ENCODE assay signal across 8 mouse cellular contexts in the genomic region with DNA sequence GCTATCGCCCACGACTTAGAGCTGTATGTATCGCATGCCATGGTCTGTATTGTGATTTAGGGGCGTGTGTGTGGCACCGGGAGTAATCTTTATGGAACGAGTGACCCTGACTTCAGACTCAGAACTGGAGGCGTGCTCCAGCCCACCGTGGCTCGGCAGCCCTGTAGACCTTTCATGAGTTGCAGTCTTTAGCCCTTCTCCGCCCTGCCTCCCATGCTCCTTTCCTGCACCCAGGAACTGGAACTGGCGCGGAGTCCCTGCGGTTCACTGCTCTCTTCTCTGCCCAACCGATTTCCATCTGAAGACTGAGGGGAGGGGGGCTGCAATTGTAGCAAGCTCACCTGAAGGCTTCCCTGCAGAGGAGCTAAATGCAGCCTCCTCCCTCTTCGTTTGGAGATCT. TPM values are rescaled to one million over a fixed set of nuclear protein-coding genes. Genes with fewer than 3 reads are reported as not detected.
DNase-seq lines count a peak whose midpoint lies in the region; ATAC-seq and TF ChIP-seq lines count a peak whose summit lies in the region.

No protein-coding gene starts in this region.

- H3K27ac ChIP-seq in liver, adult 2 months (replicated peaks; ENCODE audit: insufficient read depth, low read depth, low read length) = peak overlapping the region; percentile 41; the same call in 1 of the 2 replicates
- H3K27ac ChIP-seq in embryonic facial prominence, embryonic 14.5 days (replicated peaks; ENCODE audit: low read depth, low read length) = no peak overlapping the region
- peak overlapping the region; percentile 85 for H3K27ac ChIP-seq in limb, embryonic 11.5 days (replicated peaks; ENCODE audit: low read depth, low read length)

- no peak for TF ChIP-seq CTCF in liver, adult 2 months (IDR thresholded peaks at IDR 0.05; ENCODE audit: low read depth, low read length)

- peak overlapping the region; percentile 86 for H3K9ac ChIP-seq in liver, adult 2 months (ENCODE audit: low read depth, low read length)
- peak overlapping the region; percentile 83 for H3K9ac ChIP-seq in embryonic facial prominence, embryonic 14.5 days (ENCODE audit: low read depth, low read length)
- peak overlapping the region; percentile 81 for H3K9ac ChIP-seq in limb, embryonic 11.5 days (ENCODE audit: low read length)

- H3K4me3 ChIP-seq in liver, adult 2 months (ENCODE audit: insufficient read depth, low read depth, low read length) = peak overlapping the region; percentile 75
- H3K4me3 ChIP-seq in embryonic facial prominence, embryonic 14.5 days (ENCODE audit: low read depth, low read length) = peak overlapping the region; percentile 84
- peak overlapping the region; percentile 88 for H3K4me3 ChIP-seq in limb, embryonic 11.5 days (ENCODE audit: low read depth, low read length)

- 2% methylated on average over 15 of the region's 15 CpGs for WGBS in liver, adult 2 months
- under 1% methylated on average over 15 of the region's 15 CpGs for WGBS in embryonic facial prominence, embryonic 14.5 days
- under 1% methylated on average over 15 of the region's 15 CpGs for WGBS in limb, embryonic 11.5 days

- no peak for TF ChIP-seq POLR2A in liver, adult 2 months (IDR thresholded peaks at IDR 0.05; ENCODE audit: extremely low read depth, insufficient read depth, low read length)

- ATAC-seq in embryonic facial prominence, embryonic 14.5 days (ENCODE audit: low read depth) = no peak
- no peak for ATAC-seq in limb, embryonic 11.5 days (ENCODE audit: insufficient number of reproducible peaks, low FRiP score, low TSS enrichment, low read depth)

- no peaks in the 10 kb centered on the region for H3K36me3 ChIP-seq in liver, adult 2 months (ENCODE audit: control insufficient read depth, insufficient read depth, low read length)
- peaks cover 13% of the 10 kb centered on the region for H3K36me3 ChIP-seq in embryonic facial prominence, embryonic 14.5 days (ENCODE audit: control insufficient read depth, insufficient read depth, low read length)
- peaks cover 9% of the 10 kb centered on the region; the same call in 1 of the 2 replicates for H3K36me3 ChIP-seq in limb, embryonic 11.5 days (ENCODE audit: control insufficient read depth, insufficient read depth, low read length)
- H3K36me3 ChIP-seq in splenic B cell, adult 2 months (ENCODE audit: control insufficient read depth, insufficient read depth, low read length, poor library complexity, severe bottlenecking) = no peaks in the 10 kb centered on the region; the same call in 1 of the 2 replicates

- H3K79me2 ChIP-seq in liver, adult 2 months (ENCODE audit: control insufficient read depth, insufficient read depth, low read length) = peaks cover 8% of the 10 kb centered on the region; the same call in 1 of the 2 replicates

- intact Hi-C loops in gastrocnemius, postnatal 36 days (cut with DNase I) = no loop called here

- H3K4me2 ChIP-seq in embryonic facial prominence, embryonic 14.5 days (ENCODE audit: low read depth, low read length) = peak overlapping the region; percentile 73
- peak overlapping the region; percentile 83 for H3K4me2 ChIP-seq in limb, embryonic 11.5 days (ENCODE audit: low read depth, severe bottlenecking)

- no peaks in the 10 kb centered on the region for H3K9me3 ChIP-seq in embryonic facial prominence, embryonic 14.5 days (ENCODE audit: control insufficient read depth, low read length)
- no peaks in the 10 kb centered on the region for H3K9me3 ChIP-seq in limb, embryonic 11.5 days (ENCODE audit: control insufficient read depth, low read length)

- H3K4me1 ChIP-seq in liver, adult 2 months (ENCODE audit: control insufficient read depth, insufficient read depth, low read length) = peaks cover 8% of the 10 kb centered on the region
- 0 out of 2 replicates have a peak, but pooled peaks cover 4% of the 10 kb centered on the region for H3K4me1 ChIP-seq in embryonic facial prominence, embryonic 14.5 days (ENCODE audit: control insufficient read depth, insufficient read depth, low read length)
- H3K4me1 ChIP-seq in limb, embryonic 11.5 days (ENCODE audit: control insufficient read depth, insufficient read depth, low read length) = peaks cover 5% of the 10 kb centered on the region; the same call in 1 of the 2 replicates

- no peaks in the 10 kb centered on the region for H3K27me3 ChIP-seq in liver, adult 2 months (ENCODE audit: control insufficient read depth, insufficient read depth, low read length)
- no peaks in the 10 kb centered on the region for H3K27me3 ChIP-seq in embryonic facial prominence, embryonic 14.5 days (replicated peaks; ENCODE audit: control insufficient read depth, insufficient read depth, low read length)
- no peaks in the 10 kb centered on the region for H3K27me3 ChIP-seq in limb, embryonic 11.5 days (ENCODE audit: control insufficient read depth, insufficient read depth, low read length)
- no peaks in the 10 kb centered on the region for H3K27me3 ChIP-seq in splenic B cell, adult 2 months (ENCODE audit: control insufficient read depth, insufficient read depth, low read length, poor library complexity, severe bottlenecking)

- no peak for DNase-seq in liver, adult 2 months (ENCODE audit: extremely low read depth, low read depth, low spot score)
- no peak for DNase-seq in liver
- DNase-seq in embryonic facial prominence, embryonic 14.5 days (ENCODE audit: low spot score) = no peak
- DNase-seq in limb, embryonic 11.5 days (ENCODE audit: low spot score) = no peak
- peak; percentile 10 for DNase-seq in splenic B cell, adult 2 months (ENCODE audit: low read depth, low spot score)
- no peak for DNase-seq in gastrocnemius, postnatal 36 days
- no peak for DNase-seq in ovary, postnatal 36 days (ENCODE audit: low spot score)
- no peak for DNase-seq in layer of hippocampus, adult 9-10 months (ENCODE audit: low spot score)

RNA-seq across cellular contexts. Expression of a gene that starts 1.0 kb away (rescaled TPM):
- 22.6 and 30.7 TPM in 2 replicates for total RNA-seq in liver, adult 2 months (2014; rRNA removed)
- 24.4 and 25.5 TPM in 2 replicates for polyA plus RNA-seq in liver, adult 2 months (2012; rRNA removed)
- 28.0 and 33.5 TPM in 2 replicates for polyA plus RNA-seq in embryonic facial prominence, embryonic 14.5 days (2014; fragmentation: Nextera tagmentation; extraction: Ambion mirVana)
- 29.0 and 32.3 TPM in 2 replicates for polyA plus RNA-seq in limb, embryonic 11.5 days (2014; fragmentation: Nextera tagmentation; extraction: Ambion mirVana)
- total RNA-seq in gastrocnemius, postnatal 36 days (2021) = 10 to 100 TPM; 41.3 to 45.0 TPM

RNA-seq across cellular contexts. Expression of a gene that starts 8.6 kb away (rescaled TPM):
- total RNA-seq in liver, adult 2 months (2014; rRNA removed) = 2.1 and 10.0 TPM in 2 replicates
- polyA plus RNA-seq in liver, adult 2 months (2012; rRNA removed) = 29.3 and 45.5 TPM in 2 replicates
- 4.0 and 7.9 TPM in 2 replicates for polyA plus RNA-seq in embryonic facial prominence, embryonic 14.5 days (2014; fragmentation: Nextera tagmentation; extraction: Ambion mirVana)
- polyA plus RNA-seq in limb, embryonic 11.5 days (2014; fragmentation: Nextera tagmentation; extraction: Ambion mirVana) = 0.35 TPM in 1 of 2 replicates, not detected in the other
- total RNA-seq in gastrocnemius, postnatal 36 days (2021) = 1 to 10 TPM; 1.4 to 3.7 TPM

RNA-seq across cellular contexts. Expression of a gene that starts 15.0 kb away (rescaled TPM):
- total RNA-seq in liver, adult 2 months (2014; rRNA removed) = 25.8 and 32.5 TPM in 2 replicates
- polyA plus RNA-seq in liver, adult 2 months (2012; rRNA removed) = 103 and 144 TPM in 2 replicates
- polyA plus RNA-seq in embryonic facial prominence, embryonic 14.5 days (2014; fragmentation: Nextera tagmentation; extraction: Ambion mirVana) = 67.7 and 79.7 TPM in 2 replicates
- 39.4 and 44.4 TPM in 2 replicates for polyA plus RNA-seq in limb, embryonic 11.5 days (2014; fragmentation: Nextera tagmentation; extraction: Ambion mirVana)
- total RNA-seq in gastrocnemius, postnatal 36 days (2021) = 10 to 100 TPM; 36.4 to 44.0 TPM

RNA-seq across cellular contexts. Expression of a gene that starts 43.6 kb away (rescaled TPM):
- 0.09 and 0.40 TPM in 2 replicates for total RNA-seq in liver, adult 2 months (2014; rRNA removed)
- 0.60 and 0.90 TPM in 2 replicates for polyA plus RNA-seq in liver, adult 2 months (2012; rRNA removed)
- polyA plus RNA-seq in embryonic facial prominence, embryonic 14.5 days (2014; fragmentation: Nextera tagmentation; extraction: Ambion mirVana) = 34.1 and 41.7 TPM in 2 replicates
- 36.1 and 39.9 TPM in 2 replicates for polyA plus RNA-seq in limb, embryonic 11.5 days (2014; fragmentation: Nextera tagmentation; extraction: Ambion mirVana)
- 1 to 10 TPM; 4.8 to 5.3 TPM for total RNA-seq in gastrocnemius, postnatal 36 days (2021)

RNA-seq across cellular contexts. Expression of a gene that starts 44.6 kb away (rescaled TPM):
- total RNA-seq in liver, adult 2 months (2014; rRNA removed) = 9.5 and 10.0 TPM in 2 replicates
- polyA plus RNA-seq in liver, adult 2 months (2012; rRNA removed) = 47.1 and 71.7 TPM in 2 replicates
- polyA plus RNA-seq in embryonic facial prominence, embryonic 14.5 days (2014; fragmentation: Nextera tagmentation; extraction: Ambion mirVana) = 41.9 and 48.0 TPM in 2 replicates
- 52.2 and 67.8 TPM in 2 replicates for polyA plus RNA-seq in limb, embryonic 11.5 days (2014; fragmentation: Nextera tagmentation; extraction: Ambion mirVana)
- 10 to 100 TPM; 23.2 to 25.4 TPM for total RNA-seq in gastrocnemius, postnatal 36 days (2021)
